Mouse (Mus musculus) stomach, postnatal 0 days (tissue): ENCODE results near the gene Chrna4. TPM values are rescaled to one million over a fixed set of nuclear protein-coding genes. Genes with fewer than 3 reads are reported as not detected.

ENCODE experiments used
- ATAC-seq: fragments of 200-750 bp; cut with Nextera tagmentation; 2 replicates; pipeline ENCODE4 v1.8.0; 2017; ENCODE audit not compliant: low FRiP score, low TSS enrichment
- DNase-seq: peaks from one replicate; pipeline ENCODE4 v3.0.0-alpha.2; 2016; ENCODE audit warnings: low spot score
- H3K27ac ChIP-seq: fragments of 300-500 bp; sonication (generic); replicated peaks from 2 replicates; pipeline ENCODE4 v1.5.1; 2014; ENCODE audit warnings: mild to moderate bottlenecking, control low read depth
- H3K27me3 ChIP-seq: fragments of 300-500 bp; sonication (generic); 2 replicates; pipeline ENCODE4 v1.6.1; 2014; ENCODE audit warnings: low read length; ENCODE audit not compliant: control insufficient read depth, insufficient read depth
- H3K36me3 ChIP-seq: fragments of 300-500 bp; sonication (generic); 2 replicates; pipeline ENCODE4 v1.6.1; 2014; ENCODE audit warnings: low read length, mixed read lengths; ENCODE audit not compliant: control insufficient read depth, insufficient read depth
- H3K4me1 ChIP-seq: fragments of 300-500 bp; sonication (generic); replicated peaks from 2 replicates; pipeline ENCODE4 v1.6.1; 2014; ENCODE audit warnings: antibody characterized with exemption; ENCODE audit not compliant: control insufficient read depth, insufficient read depth
- H3K4me2 ChIP-seq: fragments of 300-500 bp; sonication (generic); replicated peaks from 2 replicates; pipeline ENCODE4 v1.6.1; 2014; ENCODE audit warnings: low read depth, mild to moderate bottlenecking, control low read depth, moderate library complexity
- H3K4me3 ChIP-seq: fragments of 300-500 bp; sonication (generic); 2 replicates; pipeline ENCODE4 v1.5.1; 2014; ENCODE audit warnings: low read depth, low read length, control low read depth
- H3K9ac ChIP-seq: fragments of 300-500 bp; sonication (generic); 2 replicates; pipeline ENCODE4 v1.6.1; 2014; ENCODE audit warnings: mild to moderate bottlenecking, low read length, control low read depth, mixed read lengths
- H3K9me3 ChIP-seq: fragments of 300-500 bp; sonication (generic); 2 replicates; pipeline ENCODE4 v1.6.1; 2016; ENCODE audit warnings: low read length; ENCODE audit not compliant: control insufficient read depth
- CTCF ChIP-seq: IDR thresholded peaks from 2 replicates; pipeline ENCODE4 v1.5.1; 2016; ENCODE audit warnings: antibody characterized with exemption, low read depth, mild to moderate bottlenecking, moderate library complexity
- EP300 ChIP-seq: optimal IDR thresholded peaks from 2 replicates; pipeline ENCODE3; 2016; ENCODE audit warnings: antibody characterized with exemption
- WGBS: fragments of 180-500 bp; shearing (Covaris S2); extraction: QIAGEN DNeasy Blood & Tissue Kit; methylation state at CpG from one replicate; pipeline ENCODE4 v1.1.7; 2014; 5-methylcytosine and 5-hydroxymethylcytosine counted together
- polyA plus RNA-seq: library from polyadenylated mRNA; unstranded; fragments of >200 nt; fragmentation: Nextera tagmentation; extraction: Ambion mirVana; gene quantifications from 2 replicates; pipeline ENCODE4 v1.2.1, GENCODE M21; 2015

Gene Chrna4
- 0.18 and 0.22 TPM in 2 replicates for polyA plus RNA-seq

DNA sequence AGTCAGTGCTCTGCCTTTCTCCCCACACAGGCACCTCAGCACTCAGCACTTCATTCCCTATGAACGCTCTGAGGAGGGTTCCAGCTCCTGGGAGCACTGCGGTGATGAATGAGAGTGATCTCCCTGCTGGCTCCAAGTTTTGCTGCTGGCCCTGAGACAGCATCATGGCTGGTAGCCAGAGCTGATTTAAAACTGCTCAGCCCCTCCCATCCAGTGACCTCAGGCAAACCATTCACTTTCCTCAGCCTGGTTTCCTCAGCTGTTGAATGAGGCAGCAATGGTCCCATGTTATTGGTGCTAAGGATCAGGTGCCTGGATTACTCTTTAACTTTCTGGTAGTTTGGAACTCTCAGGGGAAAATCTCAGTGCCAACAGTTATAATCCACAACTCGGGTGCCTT, at the start of gene Chrna4:
Gene Chrna4 (minus strand): TSS at position 110 of the 400 bp plus-strand sequence.
- Histone ChIP-seq H3K4me3 (no peak within 1 kb of the TSS), H3K9ac (no peak within 1 kb of the TSS), H3K27ac (no peak within 1 kb of the TSS), H3K4me1 (no peaks in the 10 kb centered on the region), H3K27me3 (no peaks in the 10 kb centered on the region), H3K36me3 (no peaks in the 10 kb centered on the region), H3K4me2 (no peak within 1 kb of the TSS), H3K9me3 (no peaks in the 10 kb centered on the region)
- DNase-seq (peak; percentile 23), ATAC-seq (no peak)
- WGBS: 33% methylated on average over 3 of the region's 3 CpGs
- TF ChIP-seq EP300 (no peak), CTCF (no peak)

DNA sequence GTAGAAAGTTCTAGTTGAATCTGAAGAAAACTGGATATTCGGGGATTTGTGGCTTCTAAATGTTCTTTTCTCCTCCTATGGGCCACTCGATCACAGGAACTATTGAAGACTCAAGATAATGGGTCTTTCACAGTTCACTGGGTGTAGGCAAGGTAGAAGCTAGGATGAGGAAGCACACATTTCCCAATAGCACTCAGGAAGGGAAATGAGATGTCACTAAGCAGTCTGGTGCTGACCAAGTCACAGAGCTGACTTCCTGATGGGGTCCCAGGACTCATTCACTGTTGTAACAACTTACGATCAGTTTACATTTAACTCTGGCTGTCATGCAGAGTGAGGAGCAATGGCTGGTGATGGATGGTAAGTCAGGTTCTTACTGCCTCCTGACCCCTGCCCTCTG, 46.8 kb upstream of the Chrna4 start:
- Histone ChIP-seq H3K4me3 (no peak overlapping the region), H3K4me2 (no peak overlapping the region), H3K36me3 (no peaks in the 10 kb centered on the region), H3K27ac (no peak overlapping the region), H3K9ac (no peak overlapping the region), H3K9me3 (no peaks in the 10 kb centered on the region), H3K27me3 (no peaks in the 10 kb centered on the region), H3K4me1 (no peaks in the 10 kb centered on the region)
- ATAC-seq (no peak), DNase-seq (no peak)
- TF ChIP-seq EP300 (no peak), CTCF (no peak)
- 67% methylated on average over 3 of the region's 3 CpGs for WGBS

DNA sequence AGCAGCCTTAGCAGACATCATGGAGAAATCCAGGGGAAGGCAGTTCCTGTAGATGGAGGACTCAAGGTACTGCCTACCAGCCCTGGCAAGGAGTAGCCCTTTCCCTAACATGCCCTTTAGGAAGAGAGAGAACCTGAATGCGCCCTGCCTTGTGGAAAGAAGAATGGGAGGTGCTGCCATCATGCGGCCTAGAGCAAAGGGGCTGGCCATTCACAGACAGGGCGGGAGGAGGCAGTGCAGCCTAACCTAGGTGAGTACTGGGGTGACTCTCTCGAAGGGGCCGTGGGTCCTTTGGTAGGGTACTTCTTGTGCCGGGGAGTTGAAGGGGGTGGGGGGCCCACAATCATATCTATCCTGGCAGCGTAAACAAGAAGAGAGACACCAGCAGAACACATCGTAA, 41.7 kb upstream of the Chrna4 start:
- Histone ChIP-seq H3K9me3 (no peaks in the 10 kb centered on the region), H3K36me3 (no peaks in the 10 kb centered on the region), H3K4me3 (no peak overlapping the region), H3K4me2 (no peak overlapping the region), H3K27ac (no peak overlapping the region), H3K27me3 (no peaks in the 10 kb centered on the region), H3K9ac (no peak overlapping the region), H3K4me1 (no peaks in the 10 kb centered on the region)
- DNase-seq (no peak), ATAC-seq (no peak)
- TF ChIP-seq CTCF (peak; percentile 43), EP300 (no peak)
- WGBS: 55% methylated on average over 8 of the region's 8 CpGs

DNA sequence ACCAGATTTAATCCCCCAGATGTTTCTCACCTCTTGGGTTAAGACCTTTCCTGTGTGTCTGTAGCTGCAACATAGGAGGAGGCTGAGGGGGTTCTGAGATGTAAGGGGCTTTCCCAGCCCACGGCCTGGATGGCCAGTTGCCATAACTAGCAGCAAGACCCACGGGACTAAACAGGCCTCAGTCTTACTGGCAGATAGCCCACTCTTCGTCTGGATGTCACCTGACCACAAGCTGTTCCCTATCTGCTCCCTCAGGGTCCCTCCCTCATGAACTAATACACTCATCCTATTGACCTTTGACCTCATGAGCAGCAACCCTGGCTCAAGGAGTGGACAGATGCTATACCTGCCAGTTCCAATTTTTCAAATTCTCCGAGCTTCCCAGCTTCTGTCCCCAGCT, 40.6 kb upstream of the Chrna4 start:
- 40% methylated on average over 4 of the region's 4 CpGs for WGBS
- no peak for DNase-seq
- no peaks in the 10 kb centered on the region for H3K4me1 ChIP-seq
- TF ChIP-seq CTCF (no peak), EP300 (no peak)
- H3K27ac ChIP-seq: no peak overlapping the region
- no peak overlapping the region for H3K4me3 ChIP-seq
- ATAC-seq: no peak
- H3K9me3 ChIP-seq: no peaks in the 10 kb centered on the region
- H3K9ac ChIP-seq: no peak overlapping the region
- no peaks in the 10 kb centered on the region for H3K36me3 ChIP-seq
- H3K4me2 ChIP-seq: no peak overlapping the region
- no peaks in the 10 kb centered on the region for H3K27me3 ChIP-seq

DNA sequence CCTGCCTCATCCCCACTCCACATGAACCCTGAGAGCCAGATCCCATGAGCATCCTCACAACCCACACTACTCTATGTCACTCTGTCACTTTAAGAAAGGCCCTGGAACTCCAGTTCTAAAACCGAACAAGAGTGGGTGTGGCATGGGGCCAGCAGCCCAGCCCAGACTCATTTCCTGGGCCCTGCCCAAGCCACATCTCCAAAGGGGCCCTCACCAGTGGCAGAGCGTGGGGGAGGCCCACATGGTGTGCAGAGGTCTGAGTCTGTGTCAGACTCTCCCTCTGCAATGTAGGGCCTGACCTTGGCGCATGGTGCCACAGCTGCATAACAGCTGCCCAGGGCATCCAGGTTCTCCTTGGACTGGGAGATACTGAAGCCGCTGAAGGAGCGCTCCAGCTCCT, 37.5 kb upstream of the Chrna4 start:
- 52% methylated on average over 5 of the region's 5 CpGs for WGBS
- no peak for TF ChIP-seq CTCF
- TF ChIP-seq EP300: no peak
- ATAC-seq: no peak; the same call in 1 of the 2 replicates
- DNase-seq: peak; percentile 23
- Histone ChIP-seq H3K9me3 (no peaks in the 10 kb centered on the region), H3K27me3 (no peaks in the 10 kb centered on the region), H3K27ac (no peak overlapping the region), H3K4me2 (no peak overlapping the region), H3K9ac (no peak overlapping the region), H3K36me3 (no peaks in the 10 kb centered on the region), H3K4me1 (no peaks in the 10 kb centered on the region), H3K4me3 (no peak overlapping the region)

DNA sequence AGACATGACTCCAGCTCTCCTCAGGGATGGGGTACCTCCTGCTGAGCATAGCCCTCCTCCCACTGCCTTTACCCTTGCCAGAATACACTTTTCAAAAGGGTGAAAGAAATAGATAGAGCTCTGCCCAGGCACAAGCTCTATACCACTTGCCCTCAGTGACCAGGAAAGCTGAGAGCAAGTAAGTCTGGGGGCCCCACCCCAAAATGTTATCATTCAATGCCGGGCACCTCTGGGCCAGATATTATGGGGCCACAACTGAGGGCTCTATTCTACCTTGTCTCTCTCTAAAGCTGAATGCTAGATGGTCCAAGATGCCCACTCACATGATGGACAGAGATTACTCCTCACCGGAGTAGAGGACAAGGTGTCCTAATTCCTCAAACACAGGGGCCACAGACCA, 36.2 kb upstream of the Chrna4 start:
- Histone ChIP-seq H3K9ac (no peak overlapping the region), H3K4me2 (no peak overlapping the region), H3K36me3 (no peaks in the 10 kb centered on the region), H3K9me3 (no peaks in the 10 kb centered on the region), H3K27ac (no peak overlapping the region), H3K4me3 (no peak overlapping the region), H3K27me3 (no peaks in the 10 kb centered on the region), H3K4me1 (no peaks in the 10 kb centered on the region)
- WGBS: 83% methylated on average over 2 of the region's 2 CpGs
- ATAC-seq (no peak), DNase-seq (no peak)
- TF ChIP-seq CTCF (no peak), EP300 (no peak)
